Mouse (Mus musculus): ENCODE measurements at regions not wholly inside any gene's neighbourhood (a gene's known extent, or its start where the extent isn't known, plus 50 kb on each side); places are given as distances from the start of the nearest gene placed in this dataset.

- no peak overlapping the region for H3K4me3 ChIP-seq (replicated peaks)
- H3K27me3 ChIP-seq (replicated peaks) = peaks cover 4% of the 10 kb centered on the region
- H3K4me1 ChIP-seq = peaks cover 34% of the 10 kb centered on the region
- TF ChIP-seq FLI1 (IDR thresholded peaks at IDR 0.05; ENCODE audit: low read length) = no peak
- no peak for TF ChIP-seq GATA1 (IDR thresholded peaks at IDR 0.05; ENCODE audit: borderline replicate concordance, low read length)
- peaks cover 14% of the 10 kb centered on the region for H3K9me3 ChIP-seq
- H3K36me3 ChIP-seq (replicated peaks; ENCODE audit: low read length) = no peaks in the 10 kb centered on the region
Observed at GRCm38 (mm10) chr6:122394160-122394559, 53.8 kb upstream of the Phc1 start.

GRCm38 (mm10) chr6:122393231-122393881, 53.0 kb upstream of the Phc1 start:
- H3K4me3 ChIP-seq (replicated peaks) = no peak overlapping the region

GRCm38 (mm10) chr6:122391725-122392667, 51.6 kb upstream of the Phc1 start:
- H3K4me1 ChIP-seq = peaks cover 34% of the 10 kb centered on the region

More at GRCm38 (mm10) chr6:122393231-122393881, 53.0 kb upstream of the Phc1 start:
- Histone ChIP-seq H3K36me3 (replicated peaks; ENCODE audit: low read length) (no peaks in the 10 kb centered on the region), H3K4me1 (peaks cover 34% of the 10 kb centered on the region), H3K27me3 (replicated peaks) (peaks cover 6% of the 10 kb centered on the region), H3K9me3 (peaks cover 14% of the 10 kb centered on the region)
- TF ChIP-seq GATA1 (IDR thresholded peaks at IDR 0.05; ENCODE audit: borderline replicate concordance, low read length) = no peak

GRCm38 (mm10) chr6:122391126-122391525, 50.8 kb upstream of the Phc1 start:
- TF ChIP-seq FLI1 (IDR thresholded peaks at IDR 0.05; ENCODE audit: low read length) = no peak
- TF ChIP-seq GATA1 (IDR thresholded peaks at IDR 0.05; ENCODE audit: borderline replicate concordance, low read length) = no peak
- H3K4me1 ChIP-seq = peaks cover 38% of the 10 kb centered on the region
- H3K36me3 ChIP-seq (replicated peaks; ENCODE audit: low read length) = no peaks in the 10 kb centered on the region
- no peak overlapping the region for H3K4me3 ChIP-seq (replicated peaks)
- peaks cover 14% of the 10 kb centered on the region for H3K27me3 ChIP-seq (replicated peaks)
- H3K9me3 ChIP-seq = peaks cover 13% of the 10 kb centered on the region

More at GRCm38 (mm10) chr6:122391725-122392667, 51.6 kb upstream of the Phc1 start:
- peaks cover 14% of the 10 kb centered on the region for H3K9me3 ChIP-seq
- no peaks in the 10 kb centered on the region for H3K36me3 ChIP-seq (replicated peaks; ENCODE audit: low read length)
- H3K4me3 ChIP-seq (replicated peaks) = peak overlapping the region; percentile 47
- TF ChIP-seq FLI1 (IDR thresholded peaks at IDR 0.05; ENCODE audit: low read length) (no peak), GATA1 (IDR thresholded peaks at IDR 0.05; ENCODE audit: borderline replicate concordance, low read length) (no peak)
- H3K27me3 ChIP-seq (replicated peaks) = peaks cover 10% of the 10 kb centered on the region

- peaks cover 9% of the 10 kb centered on the region for H3K9me3 ChIP-seq
- no peak for TF ChIP-seq FLI1 (IDR thresholded peaks at IDR 0.05; ENCODE audit: low read length)
- no peak for TF ChIP-seq GATA1 (IDR thresholded peaks at IDR 0.05; ENCODE audit: borderline replicate concordance, low read length)
- peaks cover 41% of the 10 kb centered on the region for H3K4me1 ChIP-seq
- peaks cover 16% of the 10 kb centered on the region for H3K27me3 ChIP-seq (replicated peaks)
- H3K36me3 ChIP-seq (replicated peaks; ENCODE audit: low read length) = no peaks in the 10 kb centered on the region
- no peak overlapping the region for H3K4me3 ChIP-seq (replicated peaks)
Observed at GRCm38 (mm10) chr6:122390720-122391119, 50.4 kb upstream of the Phc1 start.
